14 mouse cellular contexts compared by ENCODE assay signal in the genomic region with DNA sequence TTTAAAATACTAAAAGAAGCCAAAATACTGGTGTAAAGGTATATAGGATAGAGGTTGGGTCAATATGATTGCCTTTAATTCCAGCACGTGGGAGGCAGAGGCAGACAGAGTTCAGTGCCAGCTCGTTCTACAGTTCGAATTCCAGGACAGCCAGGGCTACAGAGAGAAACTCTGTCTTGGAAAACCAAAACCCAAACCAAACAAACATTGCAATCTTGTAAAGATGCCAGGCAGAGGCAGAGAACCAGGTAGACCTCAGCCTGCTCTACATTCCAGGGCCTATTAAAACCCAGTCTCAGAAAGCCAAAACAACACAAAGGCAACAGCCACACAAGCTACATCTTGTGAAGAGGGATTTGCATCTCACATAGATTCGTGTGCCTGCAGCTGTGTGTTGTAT. TPM values are rescaled to one million over a fixed set of nuclear protein-coding genes. Genes with fewer than 3 reads are reported as not detected.
A peak's percentile ranks its signal among the peaks of the same experiment; 100 is the strongest.
DNase-seq lines count a peak whose midpoint lies in the region.
"Had no signal": no experiment of that assay in that cellular context is flagged by ENCODE, and none has a peak within 500 bp of the region (broad histone marks: within the 10 kb centered on the region; RNA-seq: fewer than 3 reads in every experiment).

No protein-coding gene starts in this region.

- peak; percentile 22 for DNase-seq in adipocyte (ENCODE audit: low spot score)
- DNase-seq in fat pad, adult 2 months (ENCODE audit: extremely low read depth, low read depth, low spot score) = peak; percentile 87
- peak; percentile 78 for DNase-seq in gonadal fat pad, adult 2 months (ENCODE audit: low read depth)
- no peak for DNase-seq in urinary bladder, adult 2 months (ENCODE audit: low spot score)
- DNase-seq in kidney, adult 9 months = no peak
- DNase-seq: adrenal gland, adult 8-10 months; adrenal gland, postnatal 14 days; adrenal gland, postnatal 36 days; cerebellum, adult 11-12 months; cerebellum, adult 2 months; cerebellum, adult 9-10 months; cerebellum, postnatal 10 days; cerebellum, postnatal 25 days; forebrain, postnatal 0 days had no signal

RNA-seq across cellular contexts. Expression of a gene that starts 11.4 kb away (rescaled TPM):
- 74.3 and 117 TPM in 2 replicates for polyA plus RNA-seq in gonadal fat pad, adult 2 months (2012; rRNA removed)
- 86.1 and 89.6 TPM in 2 replicates for polyA plus RNA-seq in urinary bladder, adult 2 months (2012; rRNA removed)

Comparison
In these comparisons a context has a peak if more than half of its experiments do, and no peak if none do; other contexts are left out.
1. DNase-seq: peak in adipocyte (single experiment), fat pad, adult 2 months (single experiment) and gonadal fat pad, adult 2 months (single experiment); none in urinary bladder, adult 2 months (single experiment) and kidney, adult 9 months (single experiment).